ENCODE assay signal across 8 mouse cellular contexts in the genomic region with DNA sequence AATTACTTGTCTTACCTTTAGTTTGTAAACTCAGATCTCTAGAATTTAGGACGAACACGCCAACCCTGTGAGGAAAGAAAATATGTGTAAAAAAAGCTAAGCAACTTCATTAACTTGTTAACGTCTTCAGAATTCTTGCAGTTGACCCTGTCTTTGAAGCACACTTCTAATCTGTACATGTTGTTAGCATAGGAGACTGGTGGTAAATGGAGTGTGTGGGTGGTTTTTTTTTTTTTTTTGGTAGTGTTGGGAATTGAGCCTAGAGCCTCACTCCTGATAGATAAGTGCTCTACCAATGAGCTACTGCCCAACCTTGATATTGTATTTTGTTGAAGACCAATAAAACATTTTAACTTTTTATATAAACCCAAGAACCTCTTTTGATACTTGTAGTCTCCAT. TPM values are rescaled to one million over a fixed set of nuclear protein-coding genes. Genes with fewer than 3 reads are reported as not detected.
DNase-seq lines count a peak whose midpoint lies in the region; ATAC-seq and TF ChIP-seq lines count a peak whose summit lies in the region.

No protein-coding gene starts in this region.

- H3K27ac ChIP-seq in heart, postnatal 0 days (ENCODE audit: low read depth) = no peak overlapping the region
- H3K27ac ChIP-seq in bone marrow macrophage, adult 2 months (ENCODE audit: insufficient read depth, low read depth, low read length) = no peak overlapping the region
- H3K27ac ChIP-seq in hindbrain, embryonic 14.5 days = no peak overlapping the region
- H3K27ac ChIP-seq in midbrain, embryonic 13.5 days = no peak overlapping the region

- ATAC-seq in heart, postnatal 0 days (ENCODE audit: insufficient read depth, low read depth) = no peak
- ATAC-seq in hindbrain, embryonic 14.5 days (ENCODE audit: low FRiP score) = no peak
- no peak for ATAC-seq in midbrain, embryonic 13.5 days

- TF ChIP-seq EP300 in heart, postnatal 0 days (IDR thresholded peaks at IDR 0.05; ENCODE audit: low read depth) = no peak

- no peaks in the 10 kb centered on the region for H3K36me3 ChIP-seq in heart, postnatal 0 days (replicated peaks; ENCODE audit: control insufficient read depth, insufficient read depth, low read length)
- no peaks in the 10 kb centered on the region for H3K36me3 ChIP-seq in hindbrain, embryonic 14.5 days (replicated peaks; ENCODE audit: control insufficient read depth, insufficient read depth)
- no peaks in the 10 kb centered on the region for H3K36me3 ChIP-seq in midbrain, embryonic 13.5 days

- TF ChIP-seq POLR2A in bone marrow macrophage, adult 2 months (IDR thresholded peaks at IDR 0.05; ENCODE audit: borderline replicate concordance, low read depth, low read length) = no peak

- H3K9ac ChIP-seq in heart, postnatal 0 days (replicated peaks; ENCODE audit: low read depth, low read length) = peak overlapping the region; percentile 96; the same call in 1 of the 2 replicates
- H3K9ac ChIP-seq in hindbrain, embryonic 14.5 days = 0 out of 2 replicates have a peak overlapping the region, but pooled peaks have one; percentile 94
- H3K9ac ChIP-seq in midbrain, embryonic 13.5 days (replicated peaks) = no peak overlapping the region

- H3K27me3 ChIP-seq in heart, postnatal 0 days (ENCODE audit: control insufficient read depth, insufficient read depth, low read length) = no peaks in the 10 kb centered on the region
- no peaks in the 10 kb centered on the region for H3K27me3 ChIP-seq in hindbrain, embryonic 14.5 days (ENCODE audit: control insufficient read depth, insufficient read depth, low read length)
- H3K27me3 ChIP-seq in midbrain, embryonic 13.5 days = no peaks in the 10 kb centered on the region

- no peak for TF ChIP-seq CTCF in heart, postnatal 0 days (IDR thresholded peaks at IDR 0.05; ENCODE audit: low read depth)
- no peak for TF ChIP-seq CTCF in bone marrow macrophage, adult 2 months (IDR thresholded peaks at IDR 0.05; ENCODE audit: low read depth, low read length)

- DNase-seq in heart, postnatal 0 days (ENCODE audit: low spot score) = no peak
- DNase-seq in heart, adult 11 months = no peak
- no peak for DNase-seq in hindbrain, embryonic 14.5 days (ENCODE audit: low spot score)
- DNase-seq in spleen, postnatal 10 days (ENCODE audit: low spot score in 2 of 2) = no peak
- DNase-seq in thymus, postnatal 14 days = no peak
- no peak for DNase-seq in cerebellum, adult 18-20 months

- H3K4me1 ChIP-seq in heart, postnatal 0 days (ENCODE audit: control insufficient read depth, insufficient read depth) = peaks cover 28% of the 10 kb centered on the region
- H3K4me1 ChIP-seq in bone marrow macrophage, adult 2 months (ENCODE audit: control insufficient read depth, insufficient read depth, low read length) = peaks cover 52% of the 10 kb centered on the region
- H3K4me1 ChIP-seq in hindbrain, embryonic 14.5 days (replicated peaks; ENCODE audit: control insufficient read depth, insufficient read depth, low read length) = peaks cover 41% of the 10 kb centered on the region
- H3K4me1 ChIP-seq in midbrain, embryonic 13.5 days (replicated peaks) = peaks cover 48% of the 10 kb centered on the region

- WGBS in heart, postnatal 0 days = 62% methylated on average over 3 of the region's 3 CpGs
- 52% methylated on average over 3 of the region's 3 CpGs for WGBS in hindbrain, embryonic 14.5 days
- 44% methylated on average over 3 of the region's 3 CpGs for WGBS in midbrain, embryonic 13.5 days

- peak overlapping the region; percentile 83 for H3K4me2 ChIP-seq in heart, postnatal 0 days (ENCODE audit: low read depth, low read length)
- H3K4me2 ChIP-seq in hindbrain, embryonic 14.5 days (replicated peaks) = peak overlapping the region; percentile 72
- peak overlapping the region; percentile 64 for H3K4me2 ChIP-seq in midbrain, embryonic 13.5 days (replicated peaks)

- no peaks in the 10 kb centered on the region for H3K9me3 ChIP-seq in heart, postnatal 0 days (replicated peaks; ENCODE audit: control insufficient read depth, low read length)
- no peaks in the 10 kb centered on the region for H3K9me3 ChIP-seq in hindbrain, embryonic 14.5 days (ENCODE audit: control insufficient read depth, low read length)
- H3K9me3 ChIP-seq in midbrain, embryonic 13.5 days = no peaks in the 10 kb centered on the region

- H3K4me3 ChIP-seq in heart, postnatal 0 days (ENCODE audit: low read depth, low read length) = peak overlapping the region; percentile 96
- peak overlapping the region; percentile 50 for H3K4me3 ChIP-seq in bone marrow macrophage, adult 2 months (ENCODE audit: insufficient read depth, low read length)
- H3K4me3 ChIP-seq in hindbrain, embryonic 14.5 days (replicated peaks; ENCODE audit: low read length) = peak overlapping the region; percentile 98
- H3K4me3 ChIP-seq in midbrain, embryonic 13.5 days (replicated peaks) = peak overlapping the region; percentile 91

RNA-seq across cellular contexts. Expression of a gene that starts 2.1 kb away (rescaled TPM):
- 17.2 and 17.9 TPM in 2 replicates for total RNA-seq in heart, postnatal 0 days (2014; rRNA removed; ENCODE audit: low replicate concordance)
- polyA plus RNA-seq in heart, postnatal 0 days (2015; fragmentation: Nextera tagmentation; extraction: Ambion mirVana) = 6.1 and 7.7 TPM in 2 replicates
- 55.5 and 58.6 TPM in 2 replicates for polyA plus RNA-seq in bone marrow macrophage, adult 2 months (2012; ENCODE audit: insufficient read depth, insufficient read length, missing spikeins)
- 23.1 and 23.9 TPM in 2 replicates for polyA plus RNA-seq in hindbrain, embryonic 14.5 days (2014; fragmentation: Nextera tagmentation; extraction: Ambion mirVana)
- polyA plus RNA-seq in midbrain, embryonic 13.5 days (2015; fragmentation: Nextera tagmentation; extraction: Ambion mirVana) = 18.2 and 20.2 TPM in 2 replicates
